In genomic region chr16:34469277-34469868, GRCm38 (mm10) we compare ENCODE assay signal across 9 mouse cellular contexts.
A peak's percentile ranks its signal among the peaks of the same experiment; 100 is the strongest.
DNase-seq lines count a peak whose midpoint lies in the region; ATAC-seq lines count a peak whose summit lies in the region.
"Had no signal": no experiment of that assay in that cellular context is flagged by ENCODE, and none has a peak within 500 bp of the region (broad histone marks: within the 10 kb centered on the region; RNA-seq: fewer than 3 reads in every experiment).

No protein-coding gene starts in this region.

- intact Hi-C loops in heart, postnatal 25 days (cut with DNase I), result no loop called here

- H3K9ac ChIP-seq in embryonic facial prominence, embryonic 11.5 days (replicated peaks; ENCODE audit: low read length), result no peak overlapping the region
- no peak overlapping the region for H3K9ac ChIP-seq in hindbrain, embryonic 16.5 days (ENCODE audit: low read depth, low read length)
- no peak overlapping the region for H3K9ac ChIP-seq in stomach, embryonic 15.5 days

- no peaks in the 10 kb centered on the region for H3K27me3 ChIP-seq in heart, embryonic 10.5 days (ENCODE audit: insufficient read depth, poor library complexity, severe bottlenecking)
- no peaks in the 10 kb centered on the region for H3K27me3 ChIP-seq in embryonic facial prominence, embryonic 11.5 days (ENCODE audit: control insufficient read depth, insufficient read depth, low read length)
- H3K27me3 ChIP-seq in hindbrain, embryonic 16.5 days (replicated peaks; ENCODE audit: control insufficient read depth, insufficient read depth, low read length), result no peaks in the 10 kb centered on the region
- no peaks in the 10 kb centered on the region for H3K27me3 ChIP-seq in limb, embryonic 10.5 days (ENCODE audit: low read depth, poor library complexity, severe bottlenecking)
- H3K27me3 ChIP-seq in stomach, embryonic 15.5 days (replicated peaks), result no peaks in the 10 kb centered on the region

- H3K4me1 ChIP-seq in heart, embryonic 10.5 days, result peaks cover 81% of the 10 kb centered on the region
- H3K4me1 ChIP-seq in embryonic facial prominence, embryonic 11.5 days (ENCODE audit: control insufficient read depth, insufficient read depth, low read length), result peaks cover 6% of the 10 kb centered on the region; the same call in 1 of the 2 replicates
- H3K4me1 ChIP-seq in hindbrain, embryonic 16.5 days (ENCODE audit: control insufficient read depth, insufficient read depth, low read depth, low read length), result peaks cover 47% of the 10 kb centered on the region
- peaks cover 61% of the 10 kb centered on the region for H3K4me1 ChIP-seq in limb, embryonic 10.5 days
- peaks cover 16% of the 10 kb centered on the region for H3K4me1 ChIP-seq in stomach, embryonic 15.5 days

- H3K27ac ChIP-seq in heart, embryonic 10.5 days, result peak overlapping the region; percentile 77
- H3K27ac ChIP-seq in embryonic facial prominence, embryonic 11.5 days (replicated peaks; ENCODE audit: low read depth, low read length), result no peak overlapping the region
- peak overlapping the region; percentile 34; the same call in 1 of the 2 replicates for H3K27ac ChIP-seq in hindbrain, embryonic 16.5 days (ENCODE audit: low read depth, low read length)
- H3K27ac ChIP-seq in limb, embryonic 10.5 days, result no peak overlapping the region
- H3K27ac ChIP-seq in stomach, embryonic 15.5 days, result no peak overlapping the region

- H3K36me3 ChIP-seq in heart, embryonic 10.5 days, result no peaks in the 10 kb centered on the region
- no peaks in the 10 kb centered on the region for H3K36me3 ChIP-seq in embryonic facial prominence, embryonic 11.5 days (replicated peaks; ENCODE audit: control insufficient read depth, insufficient read depth, low read depth, low read length)
- no peaks in the 10 kb centered on the region for H3K36me3 ChIP-seq in hindbrain, embryonic 16.5 days (ENCODE audit: control insufficient read depth, insufficient read depth, low read length)
- no peaks in the 10 kb centered on the region for H3K36me3 ChIP-seq in limb, embryonic 10.5 days
- H3K36me3 ChIP-seq in stomach, embryonic 15.5 days, result no peaks in the 10 kb centered on the region

- H3K4me3 ChIP-seq in heart, embryonic 10.5 days, result peak overlapping the region; percentile 2; the same call in 1 of the 2 replicates
- H3K4me3 ChIP-seq in embryonic facial prominence, embryonic 11.5 days (ENCODE audit: low read depth, low read length), result no peak overlapping the region
- no peak overlapping the region for H3K4me3 ChIP-seq in hindbrain, embryonic 16.5 days (ENCODE audit: low read length)
- no peak overlapping the region for H3K4me3 ChIP-seq in limb, embryonic 10.5 days
- H3K4me3 ChIP-seq in stomach, embryonic 15.5 days (replicated peaks), result no peak overlapping the region
- H3K4me3 ChIP-seq: erythroblast, embryonic 14.5 days had no signal

- no peak for DNase-seq in heart, embryonic 10.5 days (ENCODE audit: low spot score)
- no peak for DNase-seq in heart, postnatal 25 days (ENCODE audit: low spot score)
- peak; percentile 44 for DNase-seq in embryonic facial prominence, embryonic 11.5 days (ENCODE audit: low spot score)
- peak; percentile 42 for DNase-seq in limb, embryonic 10.5 days (ENCODE audit: low spot score)
- DNase-seq in urinary bladder, adult 18-20 months (ENCODE audit: low spot score in 2 of 2), result no peak
- DNase-seq in gastrocnemius, postnatal 25 days, result no peak

- H3K9me3 ChIP-seq in heart, embryonic 10.5 days, result no peaks in the 10 kb centered on the region
- no peaks in the 10 kb centered on the region for H3K9me3 ChIP-seq in embryonic facial prominence, embryonic 11.5 days (replicated peaks; ENCODE audit: control insufficient read depth, low read length)
- no peaks in the 10 kb centered on the region for H3K9me3 ChIP-seq in hindbrain, embryonic 16.5 days (ENCODE audit: control insufficient read depth, low read length)
- no peaks in the 10 kb centered on the region for H3K9me3 ChIP-seq in limb, embryonic 10.5 days (replicated peaks)
- no peaks in the 10 kb centered on the region for H3K9me3 ChIP-seq in stomach, embryonic 15.5 days

- WGBS in heart, embryonic 10.5 days, result 43% methylated on average over 8 of the region's 8 CpGs
- 52% methylated on average over 8 of the region's 8 CpGs for WGBS in embryonic facial prominence, embryonic 11.5 days
- WGBS in hindbrain, embryonic 16.5 days, result 22% methylated on average over 8 of the region's 8 CpGs
- WGBS in limb, embryonic 10.5 days, result 53% methylated on average over 8 of the region's 8 CpGs
- WGBS in stomach, embryonic 15.5 days, result 34% methylated on average over 8 of the region's 8 CpGs

- peak; percentile 57; the same call in 1 of the 2 replicates for ATAC-seq in embryonic facial prominence, embryonic 11.5 days (replicated peaks; ENCODE audit: insufficient number of reproducible peaks, low FRiP score, low TSS enrichment, low read depth)
- peak; percentile 66 for ATAC-seq in hindbrain, embryonic 16.5 days
- peak; percentile 60; the same call in 1 of the 2 replicates for ATAC-seq in stomach, embryonic 15.5 days (ENCODE audit: insufficient read depth, low FRiP score, low read depth)

- no peak overlapping the region for H3K4me2 ChIP-seq in embryonic facial prominence, embryonic 11.5 days (ENCODE audit: low read depth, low read length)
- peak overlapping the region; percentile 30 for H3K4me2 ChIP-seq in hindbrain, embryonic 16.5 days (ENCODE audit: low read length)
- H3K4me2 ChIP-seq in stomach, embryonic 15.5 days, result no peak overlapping the region

Comparison
In these comparisons a context has a peak if more than half of its experiments do, and no peak if none do; other contexts are left out.
1. DNase-seq: peak in embryonic facial prominence, embryonic 11.5 days (single experiment) and limb, embryonic 10.5 days (single experiment); none in heart, embryonic 10.5 days (single experiment), heart, postnatal 25 days (single experiment), urinary bladder, adult 18-20 months (0 of 2) and gastrocnemius, postnatal 25 days (single experiment).
2. H3K27ac ChIP-seq: peak in heart, embryonic 10.5 days (single experiment) and hindbrain, embryonic 16.5 days (single experiment); none in embryonic facial prominence, embryonic 11.5 days (single experiment), limb, embryonic 10.5 days (single experiment) and stomach, embryonic 15.5 days (single experiment).
3. Peak in every context shown above with its lines, with median percentiles within 50 percentile points of each other: ATAC-seq.